Comparison of ENCODE assay signal across 15 mouse cellular contexts in the genomic region with DNA sequence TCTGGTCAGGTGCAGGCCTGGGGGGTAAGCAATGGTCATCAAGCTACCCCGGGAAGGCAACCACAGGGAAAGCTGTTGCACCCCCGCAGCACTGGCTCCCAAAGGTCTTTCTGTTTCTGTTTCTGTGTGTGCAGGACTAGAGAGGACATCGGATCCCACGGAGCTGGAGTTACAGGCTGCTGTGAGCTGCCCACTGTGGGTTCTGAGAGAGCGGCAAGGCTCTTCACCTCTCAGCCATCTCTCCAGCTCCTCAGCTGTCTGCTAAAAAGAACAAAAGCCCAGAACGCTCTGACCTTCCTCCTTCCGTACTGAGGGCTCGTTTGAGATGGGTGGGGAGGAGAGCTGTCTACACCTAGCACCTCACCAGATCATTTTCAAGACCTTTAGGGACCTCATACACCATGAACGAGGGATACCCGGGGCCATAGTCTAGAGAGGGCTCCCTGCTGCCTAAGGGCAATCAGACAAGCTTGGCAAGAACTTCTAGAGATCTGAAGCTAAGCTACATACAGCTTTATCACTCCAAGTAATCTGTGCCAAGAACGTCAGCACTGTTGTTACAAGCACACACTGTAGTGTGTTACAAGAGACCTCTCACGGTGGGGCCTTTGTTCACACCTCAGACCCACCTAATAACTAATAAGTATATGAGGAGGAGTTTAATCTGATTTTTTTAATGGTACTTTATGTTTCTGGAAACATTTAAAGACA. TPM values are rescaled to one million over a fixed set of nuclear protein-coding genes. Genes with fewer than 3 reads are reported as not detected.
A peak's percentile ranks its signal among the peaks of the same experiment; 100 is the strongest.
DNase-seq lines count a peak whose midpoint lies in the region; ATAC-seq and TF ChIP-seq lines count a peak whose summit lies in the region.
"Had no signal": no experiment of that assay in that cellular context is flagged by ENCODE, and none has a peak within 500 bp of the region (broad histone marks: within the 10 kb centered on the region; RNA-seq: fewer than 3 reads in every experiment).

No protein-coding gene starts in this region.

- no peak for ATAC-seq in heart, embryonic 15.5 days (replicated peaks; ENCODE audit: insufficient number of reproducible peaks, insufficient read depth, low FRiP score, low read depth)
- ATAC-seq in neural tube, embryonic 13.5 days (ENCODE audit: low read depth), result no peak
- ATAC-seq in hindbrain, embryonic 13.5 days (ENCODE audit: low FRiP score), result no peak
- no peak for ATAC-seq in stomach, postnatal 0 days (ENCODE audit: low FRiP score, low TSS enrichment)

- 0 out of 2 replicates have a peak overlapping the region, but pooled peaks have one; percentile 6 for H3K27ac ChIP-seq in heart, embryonic 15.5 days
- H3K27ac ChIP-seq in neural tube, embryonic 13.5 days (replicated peaks), result peak overlapping the region; percentile 49; the same call in 1 of the 2 replicates
- H3K27ac ChIP-seq in hindbrain, embryonic 13.5 days, result 0 out of 2 replicates have a peak overlapping the region, but pooled peaks have one; percentile 63
- H3K27ac ChIP-seq in stomach, postnatal 0 days (replicated peaks), result 0 out of 2 replicates have a peak overlapping the region, but pooled peaks have one; percentile 53
- H3K27ac ChIP-seq: stomach, embryonic 15.5 days had no signal

- no peaks in the 10 kb centered on the region for H3K9me3 ChIP-seq in heart, embryonic 15.5 days (replicated peaks)
- no peaks in the 10 kb centered on the region for H3K9me3 ChIP-seq in neural tube, embryonic 13.5 days
- no peaks in the 10 kb centered on the region for H3K9me3 ChIP-seq in hindbrain, embryonic 13.5 days
- no peaks in the 10 kb centered on the region for H3K9me3 ChIP-seq in stomach, postnatal 0 days (ENCODE audit: control insufficient read depth, low read length)
- H3K9me3 ChIP-seq: stomach, embryonic 15.5 days had no signal

- H3K9ac ChIP-seq in heart, embryonic 15.5 days, result peak overlapping the region; percentile 21; the same call in 1 of the 2 replicates
- H3K9ac ChIP-seq in neural tube, embryonic 13.5 days, result no peak overlapping the region
- 0 out of 2 replicates have a peak overlapping the region, but pooled peaks have one; percentile 1 for H3K9ac ChIP-seq in hindbrain, embryonic 13.5 days
- no peak overlapping the region for H3K9ac ChIP-seq in stomach, postnatal 0 days (ENCODE audit: low read length)
- H3K9ac ChIP-seq: stomach, embryonic 15.5 days had no signal

- intact Hi-C loops in heart, postnatal 14 days (cut with DNase I), result loop anchor here (5.0 kb wide), 1 partner anchor 104 kb away; no protein-coding TSS in a partner anchor

- no peak overlapping the region for H3K4me3 ChIP-seq in heart, embryonic 15.5 days
- no peak overlapping the region for H3K4me3 ChIP-seq in neural tube, embryonic 13.5 days
- H3K4me3 ChIP-seq in hindbrain, embryonic 13.5 days, result no peak overlapping the region
- H3K4me3 ChIP-seq in stomach, postnatal 0 days (ENCODE audit: low read depth, low read length), result no peak overlapping the region
- H3K4me3 ChIP-seq: myocyte; stomach, embryonic 15.5 days had no signal

- no peaks in the 10 kb centered on the region for H3K27me3 ChIP-seq in heart, embryonic 15.5 days
- no peaks in the 10 kb centered on the region for H3K27me3 ChIP-seq in neural tube, embryonic 13.5 days
- H3K27me3 ChIP-seq in hindbrain, embryonic 13.5 days, result no peaks in the 10 kb centered on the region
- no peaks in the 10 kb centered on the region for H3K27me3 ChIP-seq in stomach, postnatal 0 days (ENCODE audit: control insufficient read depth, insufficient read depth, low read length)
- H3K27me3 ChIP-seq: stomach, embryonic 15.5 days had no signal

- TF ChIP-seq EP300 in stomach, postnatal 0 days (optimal IDR thresholded peaks at IDR 0.05), result no peak

- TF ChIP-seq CTCF in stomach, postnatal 0 days (IDR thresholded peaks at IDR 0.05; ENCODE audit: low read depth), result no peak

- H3K4me1 ChIP-seq in heart, embryonic 15.5 days (replicated peaks), result peaks cover 58% of the 10 kb centered on the region
- peaks cover 35% of the 10 kb centered on the region for H3K4me1 ChIP-seq in neural tube, embryonic 13.5 days (replicated peaks)
- peaks cover 46% of the 10 kb centered on the region for H3K4me1 ChIP-seq in hindbrain, embryonic 13.5 days (replicated peaks)
- peaks cover 12% of the 10 kb centered on the region; the same call in 1 of the 2 replicates for H3K4me1 ChIP-seq in stomach, postnatal 0 days (replicated peaks; ENCODE audit: control insufficient read depth, insufficient read depth)

- WGBS in heart, embryonic 15.5 days, result 43% methylated on average over 12 of the region's 12 CpGs
- WGBS in neural tube, embryonic 13.5 days, result 64% methylated on average over 12 of the region's 12 CpGs
- 71% methylated on average over 12 of the region's 12 CpGs for WGBS in hindbrain, embryonic 13.5 days
- WGBS in stomach, postnatal 0 days, result 45% methylated on average over 12 of the region's 12 CpGs

- peak overlapping the region; percentile 3; the same call in 1 of the 2 replicates for H3K4me2 ChIP-seq in heart, embryonic 15.5 days
- no peak overlapping the region for H3K4me2 ChIP-seq in neural tube, embryonic 13.5 days
- no peak overlapping the region for H3K4me2 ChIP-seq in hindbrain, embryonic 13.5 days
- H3K4me2 ChIP-seq in stomach, postnatal 0 days (replicated peaks; ENCODE audit: low read depth), result no peak overlapping the region
- H3K4me2 ChIP-seq: liver, embryonic 11.5 days; stomach, embryonic 15.5 days had no signal

- no peaks in the 10 kb centered on the region for H3K36me3 ChIP-seq in heart, embryonic 15.5 days
- H3K36me3 ChIP-seq in neural tube, embryonic 13.5 days, result no peaks in the 10 kb centered on the region
- no peaks in the 10 kb centered on the region for H3K36me3 ChIP-seq in hindbrain, embryonic 13.5 days
- H3K36me3 ChIP-seq in stomach, postnatal 0 days (ENCODE audit: control insufficient read depth, insufficient read depth, low read length), result no peaks in the 10 kb centered on the region
- H3K36me3 ChIP-seq: stomach, embryonic 15.5 days had no signal

- DNase-seq in heart, postnatal 14 days, result no peak
- no peak for DNase-seq in neural tube, embryonic 10.5 days (ENCODE audit: extremely low spot score, low spot score)
- no peak for DNase-seq in stomach, postnatal 0 days (ENCODE audit: low spot score)
- DNase-seq in MN1 (ENCODE audit: low spot score), result no peak
- DNase-seq in cerebellum, postnatal 14 days, result no peak
- DNase-seq: adrenal gland, adult 2 months; cerebellum, adult 11-12 months; gastrocnemius, postnatal 36 days; right cerebral cortex, adult 18-20 months had no signal

RNA-seq across cellular contexts. Expression of a gene that starts 29.9 kb away (rescaled TPM):
- 17.9 and 19.1 TPM in 2 replicates for polyA plus RNA-seq in heart, embryonic 15.5 days (2015; fragmentation: Nextera tagmentation; extraction: Ambion mirVana)
- 10 to 100 TPM; 30.0 to 34.6 TPM for total RNA-seq in heart, postnatal 14 days (2021)
- polyA plus RNA-seq in neural tube, embryonic 13.5 days (2015; fragmentation: Nextera tagmentation; extraction: Ambion mirVana), result 28.8 and 31.8 TPM in 2 replicates
- polyA plus RNA-seq in hindbrain, embryonic 13.5 days (2015; fragmentation: Nextera tagmentation; extraction: Ambion mirVana), result 22.3 and 24.1 TPM in 2 replicates
- polyA plus RNA-seq in stomach, postnatal 0 days (2015; fragmentation: Nextera tagmentation; extraction: Ambion mirVana), result 16.9 and 18.1 TPM in 2 replicates

Comparison
In these comparisons a context has a peak if more than half of its experiments do, and no peak if none do; other contexts are left out.
1. H3K27ac ChIP-seq: peak in every context shown above with its lines; median percentile 63 in hindbrain, embryonic 13.5 days; 53 in stomach, postnatal 0 days; 49 in neural tube, embryonic 13.5 days; 6 in heart, embryonic 15.5 days.
2. H3K9ac ChIP-seq: peak in heart, embryonic 15.5 days (single experiment) and hindbrain, embryonic 13.5 days (single experiment); none in neural tube, embryonic 13.5 days (single experiment) and stomach, postnatal 0 days (single experiment).